Mouse (Mus musculus) liver, postnatal 0 days (tissue): ENCODE data around the gene Pip4k2a.

Experiments
- CTCF ChIP-seq: sonication (generic); IDR thresholded peaks from 2 replicates; pipeline ENCODE4 v1.5.1; 2016; ENCODE audit warnings: antibody characterized with exemption, low read depth
- EP300 ChIP-seq: IDR thresholded peaks from 2 replicates; pipeline ENCODE4 v1.6.1; 2016; ENCODE audit warnings: antibody characterized with exemption, low read depth, mild to moderate bottlenecking

- TF ChIP-seq CTCF (no peak), EP300 (no peak)
Measured at GRCm38 (mm10) chr2:19016348-19016747, 18.4 kb upstream of the Pip4k2a start.
